Mouse (Mus musculus) duodenum, adult 2 months (tissue): ENCODE measurements around the gene Tmem191c. TPM values are rescaled to one million over a fixed set of nuclear protein-coding genes. Genes with fewer than 3 reads are reported as not detected.

Experiments
- polyA plus RNA-seq: library from polyadenylated mRNA; depleted of rRNA; stranded (reverse); fragments of >200 nt; gene quantifications from 2 replicates; pipeline ENCODE4 v1.2.3, GENCODE M21; 2012; ENCODE audit warnings: low replicate concordance; rRNA removed

Tmem191c gene
- 6.2 and 12.6 TPM in 2 replicates for polyA plus RNA-seq

GRCm38 (mm10) chr16:17275721-17276120 lies at the start of gene Tmem191c:
Gene Tmem191c, plus strand, starts transcription at chr16:17276077.

GRCm38 (mm10) chr16:17232794-17233701 lies 42.8 kb upstream of the Tmem191c start, which contains the start of gene Hic2:
Gene Hic2, plus strand, starts transcription at chr16:17233572.

DNA sequence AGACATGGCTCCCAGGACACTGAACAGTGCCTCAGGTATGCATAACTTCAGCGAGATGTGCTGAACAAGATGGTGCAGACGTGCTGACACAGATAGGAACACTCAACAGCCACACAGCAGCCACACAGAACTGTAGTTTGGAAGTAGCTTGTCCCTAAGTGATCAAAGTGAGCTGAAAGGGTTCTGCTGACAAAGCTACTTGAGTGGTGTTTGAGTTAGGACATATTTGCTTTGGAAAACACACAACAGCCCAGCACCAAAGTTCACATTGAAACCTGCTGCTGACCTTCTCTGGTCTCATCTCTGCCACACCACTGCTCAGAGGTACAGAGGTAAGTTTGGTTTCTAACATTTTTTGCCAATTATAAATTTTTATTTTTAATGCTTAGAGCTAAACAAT lies 55.2 kb downstream of the Tmem191c start, which contains the start of gene Serpind1:
Gene Serpind1 (plus strand): TSS at position 256 of the 400 bp plus-strand sequence.

Other genes with a start within 250 kb of the Tmem191c start
- 0.46 and 1.0 TPM in 2 replicates for gene Ypel1, start 206.4 kb upstream of the Tmem191c start, polyA plus RNA-seq
- 53.5 and 68.0 TPM in 2 replicates for gene Ppil2, start 164.8 kb upstream of the Tmem191c start, polyA plus RNA-seq
- 7.8 and 8.6 TPM in 2 replicates for gene 2610318N02Rik, start 150.9 kb upstream of the Tmem191c start, polyA plus RNA-seq
- gene Sdf2l1, start 143.7 kb upstream of the Tmem191c start, polyA plus RNA-seq, result 91.9 and 94.2 TPM in 2 replicates
- gene Ydjc, start 131.5 kb upstream of the Tmem191c start, polyA plus RNA-seq, result 71.0 and 99.9 TPM in 2 replicates
- 14.5 and 14.6 TPM in 2 replicates for gene Ccdc116, start 128.8 kb upstream of the Tmem191c start, polyA plus RNA-seq
- gene Ube2l3, start 73.4 kb upstream of the Tmem191c start, polyA plus RNA-seq, result 56.4 and 75.8 TPM in 2 replicates
- 0.06 and 0.11 TPM in 2 replicates for gene Rimbp3, start 67.5 kb upstream of the Tmem191c start, polyA plus RNA-seq
- 1.2 and 2.2 TPM in 2 replicates for gene Hic2, start 42.5 kb upstream of the Tmem191c start, polyA plus RNA-seq
- gene Serpind1, start 55.3 kb downstream of the Tmem191c start, polyA plus RNA-seq, result 0.08 TPM in 1 of 2 replicates, not detected in the other
- gene Snap29, start 129.9 kb downstream of the Tmem191c start, polyA plus RNA-seq, result 2.6 and 4.5 TPM in 2 replicates
- 32.3 and 39.8 TPM in 2 replicates for gene Pi4ka, start 130.2 kb downstream of the Tmem191c start, polyA plus RNA-seq
- gene Crkl, start 175.9 kb downstream of the Tmem191c start, polyA plus RNA-seq, result 26.8 and 38.8 TPM in 2 replicates
- gene Aifm3, start 213.5 kb downstream of the Tmem191c start, polyA plus RNA-seq, result 0.87 and 0.91 TPM in 2 replicates
- 143 and 180 TPM in 2 replicates for gene Lztr1, start 232.6 kb downstream of the Tmem191c start, polyA plus RNA-seq